Mouse (Mus musculus) spleen, postnatal 10 days (tissue): Measurements from ENCODE around the gene Lrrc23.

Source experiments
- DNase-seq, 2 experiments: peaks; one replicate each; pipeline ENCODE4 v3.0.0; 2021 to 2022; ENCODE audit warnings: low spot score in 2 of 2

The Lrrc23 gene

GRCm38 (mm10) chr6:124767920-124768703 is 11.4 kb downstream of the Lrrc23 start:
- DNase-seq = no peak

- DNase-seq = no peak
Measured at GRCm38 (mm10) chr6:124767536-124767919, 12.0 kb downstream of the Lrrc23 start.

GRCm38 (mm10) chr6:124765951-124766350 is 13.6 kb downstream of the Lrrc23 start:
- DNase-seq = no peak

GRCm38 (mm10) chr6:124759259-124759658 is 20.3 kb downstream of the Lrrc23 start:
- DNase-seq = peak; percentile 73 to 89

- no peak for DNase-seq
Measured at GRCm38 (mm10) chr6:124758849-124759232, 20.7 kb downstream of the Lrrc23 start.

- no peak for DNase-seq
Measured at GRCm38 (mm10) chr6:124757909-124758848, 21.3 kb downstream of the Lrrc23 start.

GRCm38 (mm10) chr6:124757351-124757880 is 22.1 kb downstream of the Lrrc23 start:
- DNase-seq = no peak

GRCm38 (mm10) chr6:124756652-124757350 is 22.7 kb downstream of the Lrrc23 start:
- peak; percentile 39 to 56 for DNase-seq

- DNase-seq = peak; percentile 38 to 46
Measured at GRCm38 (mm10) chr6:124755831-124756595, 23.5 kb downstream of the Lrrc23 start, which contains the start of the genes Gm45234 and Atn1. TSS of gene Gm45234 (minus strand) at chr6:124756021. TSS of gene Atn1 (minus strand) at chr6:124756524.

GRCm38 (mm10) chr6:124755306-124755705 is 24.2 kb downstream of the Lrrc23 start:
- DNase-seq = no peak

GRCm38 (mm10) chr6:124753861-124754260 is 25.7 kb downstream of the Lrrc23 start:
- DNase-seq = no peak

GRCm38 (mm10) chr6:124750405-124750804 is 29.1 kb downstream of the Lrrc23 start:
- no peak for DNase-seq

GRCm38 (mm10) chr6:124746654-124747632 is 32.6 kb downstream of the Lrrc23 start:
- peak in 1 of 2 experiments; percentile 35 for DNase-seq

- DNase-seq = no peak
Measured at GRCm38 (mm10) chr6:124746296-124746605, 33.3 kb downstream of the Lrrc23 start.

- DNase-seq = peak; percentile 90 to 94
Measured at GRCm38 (mm10) chr6:124745490-124746295, 33.8 kb downstream of the Lrrc23 start.

- DNase-seq = no peak
Measured at GRCm38 (mm10) chr6:124744755-124745321, 34.7 kb downstream of the Lrrc23 start.

GRCm38 (mm10) chr6:124743647-124744046 is 35.9 kb downstream of the Lrrc23 start:
- peak in 1 of 2 experiments; percentile 15 for DNase-seq

- DNase-seq = peak in 1 of 2 experiments; percentile 23
Measured at GRCm38 (mm10) chr6:124742839-124743514, 36.5 kb downstream of the Lrrc23 start.
